Mouse (Mus musculus): ENCODE results near the gene Zdhhc17.

DNA sequence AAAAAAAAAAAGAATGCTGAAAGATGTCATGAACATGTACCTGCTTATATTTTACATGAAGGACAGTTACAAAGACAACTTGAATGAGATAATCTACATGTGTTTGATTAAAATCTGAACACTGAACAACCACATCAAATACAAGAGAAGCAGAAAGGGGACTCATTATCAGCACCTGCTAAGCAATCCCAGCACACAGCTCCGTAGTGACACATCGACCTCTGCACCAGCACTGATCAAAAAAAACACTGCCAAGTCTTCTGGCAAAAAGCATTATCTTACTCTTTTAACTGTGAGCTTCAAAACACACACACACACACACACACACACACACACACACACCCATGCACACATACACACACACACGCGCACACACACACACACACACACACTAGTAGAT, 58.2 kb downstream of the Zdhhc17 start:
- TF ChIP-seq EP300 (IDR thresholded peaks at IDR 0.05; ENCODE audit: insufficient read depth, low read depth, low read length) = no peak
- no peak for TF ChIP-seq POLR2A (IDR thresholded peaks at IDR 0.05; ENCODE audit: insufficient read depth, low read length)
